Mouse (Mus musculus) megakaryocyte, embryonic 14.5 days (primary cell): ENCODE data around the gene Col24a1. TPM values are rescaled to one million over a fixed set of nuclear protein-coding genes. Genes with fewer than 3 reads are reported as not detected.

ENCODE experiments used
- H3K27me3 ChIP-seq: replicated peaks from 2 replicates; pipeline ENCODE3; 2012; ENCODE audit warnings: inconsistent platforms
- H3K36me3 ChIP-seq: replicated peaks from 2 replicates; pipeline ENCODE3; 2012; ENCODE audit warnings: low read length, inconsistent platforms, mixed read lengths
- H3K4me1 ChIP-seq: 2 replicates; pipeline ENCODE4 v1.6.1; 2012; ENCODE audit warnings: inconsistent platforms
- H3K4me3 ChIP-seq: replicated peaks from 2 replicates; pipeline ENCODE3; 2012; ENCODE audit warnings: moderate library complexity, mild to moderate bottlenecking, inconsistent platforms
- H3K9me3 ChIP-seq: 2 replicates; pipeline ENCODE4 v1.6.1; 2012; ENCODE audit warnings: inconsistent platforms
- FLI1 ChIP-seq: IDR thresholded peaks from 2 replicates; pipeline ENCODE4 v1.6.1; 2012; ENCODE audit warnings: low read length, inconsistent platforms, mixed read lengths
- GATA1 ChIP-seq: IDR thresholded peaks from 3 replicates; pipeline ENCODE4 v1.6.1; 2012; ENCODE audit warnings: mixed read lengths, low read length, inconsistent platforms, borderline replicate concordance
- polyA plus RNA-seq: library from polyadenylated mRNA; stranded (reverse); fragments of >175 nt; gene quantifications from 2 replicates; pipeline ENCODE4 v1.2.3, GENCODE M21; 2012; ENCODE audit warnings: low replicate concordance; ENCODE audit not compliant: insufficient read depth

The Col24a1 gene
- polyA plus RNA-seq, 1 experiment, result not detected

DNA sequence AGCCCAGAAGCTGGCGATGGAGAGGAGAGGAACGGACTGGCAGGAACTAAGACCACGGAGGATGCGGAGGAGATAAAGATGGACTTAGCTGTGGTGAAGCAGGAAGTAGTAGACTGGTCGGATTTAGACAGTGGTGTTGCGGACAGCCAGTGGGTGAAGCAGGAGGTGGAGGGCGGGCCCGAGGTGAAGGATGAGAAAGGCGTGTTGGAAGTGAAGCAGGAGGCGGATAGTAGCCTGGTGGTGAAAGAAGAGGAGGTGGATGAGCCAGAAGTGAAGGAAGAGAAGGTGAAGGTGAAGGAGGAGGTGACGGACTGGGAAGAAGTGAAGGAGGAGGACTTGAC is 284.2 kb downstream of the Col24a1 start:
- peaks cover 37% of the 10 kb centered on the region for H3K36me3 ChIP-seq
- no peaks in the 10 kb centered on the region for H3K27me3 ChIP-seq
- TF ChIP-seq FLI1, result no peak
- TF ChIP-seq GATA1, result no peak
- peaks cover 36% of the 10 kb centered on the region for H3K4me1 ChIP-seq
- no peaks in the 10 kb centered on the region for H3K9me3 ChIP-seq
- peak overlapping the region; percentile 92 for H3K4me3 ChIP-seq

DNA sequence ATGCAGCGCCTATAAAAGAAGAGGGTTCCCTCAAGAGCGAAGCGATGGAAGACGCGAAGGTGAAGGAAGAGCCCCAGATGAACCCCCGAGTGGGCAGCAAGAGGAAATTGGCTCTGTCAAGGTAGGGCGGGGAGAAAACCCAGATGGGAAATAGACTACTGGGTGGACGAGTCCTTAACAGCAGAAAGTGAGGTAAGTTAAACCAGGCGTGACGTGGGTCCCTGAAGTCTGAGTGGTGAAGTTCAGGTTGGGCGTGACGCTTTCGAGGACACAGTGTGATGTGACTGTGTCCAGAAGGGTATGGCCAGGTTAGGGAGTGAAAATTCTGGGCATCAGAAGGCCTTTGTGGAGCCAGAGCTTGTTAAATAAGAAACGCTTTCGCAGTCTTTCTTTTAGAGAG is 284.6 kb downstream of the Col24a1 start:
- H3K36me3 ChIP-seq, result peaks cover 38% of the 10 kb centered on the region
- no peaks in the 10 kb centered on the region for H3K27me3 ChIP-seq
- H3K4me1 ChIP-seq, result peaks cover 36% of the 10 kb centered on the region
- TF ChIP-seq GATA1, result no peak
- TF ChIP-seq FLI1, result no peak
- no peaks in the 10 kb centered on the region for H3K9me3 ChIP-seq
- H3K4me3 ChIP-seq, result peak overlapping the region; percentile 92

DNA sequence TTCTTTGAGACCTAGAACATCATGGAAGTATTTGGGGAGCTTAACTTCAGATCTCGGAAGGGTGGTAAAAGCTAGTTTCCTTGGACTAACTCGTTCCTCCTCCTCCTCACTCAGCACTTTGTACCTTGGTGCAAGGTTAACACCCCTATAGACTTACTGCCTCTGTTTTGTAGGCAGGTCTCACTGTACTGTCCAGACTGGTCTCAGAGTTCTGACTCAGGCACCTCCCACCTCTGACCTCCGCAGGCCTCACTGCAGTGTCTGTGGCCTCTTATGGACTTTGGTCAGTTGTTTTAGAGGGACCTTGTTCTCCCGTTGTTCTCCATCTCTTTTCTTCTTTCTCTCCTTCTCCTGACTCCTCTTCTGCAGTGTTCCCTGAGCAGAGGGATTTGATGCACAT is 290.8 kb downstream of the Col24a1 start:
- Histone ChIP-seq H3K4me3 (no peak overlapping the region), H3K9me3 (no peaks in the 10 kb centered on the region), H3K4me1 (0 out of 2 replicates have a peak, but pooled peaks cover 6% of the 10 kb centered on the region), H3K27me3 (no peaks in the 10 kb centered on the region), H3K36me3 (peaks cover 85% of the 10 kb centered on the region)
- TF ChIP-seq FLI1 (no peak), GATA1 (no peak)

DNA sequence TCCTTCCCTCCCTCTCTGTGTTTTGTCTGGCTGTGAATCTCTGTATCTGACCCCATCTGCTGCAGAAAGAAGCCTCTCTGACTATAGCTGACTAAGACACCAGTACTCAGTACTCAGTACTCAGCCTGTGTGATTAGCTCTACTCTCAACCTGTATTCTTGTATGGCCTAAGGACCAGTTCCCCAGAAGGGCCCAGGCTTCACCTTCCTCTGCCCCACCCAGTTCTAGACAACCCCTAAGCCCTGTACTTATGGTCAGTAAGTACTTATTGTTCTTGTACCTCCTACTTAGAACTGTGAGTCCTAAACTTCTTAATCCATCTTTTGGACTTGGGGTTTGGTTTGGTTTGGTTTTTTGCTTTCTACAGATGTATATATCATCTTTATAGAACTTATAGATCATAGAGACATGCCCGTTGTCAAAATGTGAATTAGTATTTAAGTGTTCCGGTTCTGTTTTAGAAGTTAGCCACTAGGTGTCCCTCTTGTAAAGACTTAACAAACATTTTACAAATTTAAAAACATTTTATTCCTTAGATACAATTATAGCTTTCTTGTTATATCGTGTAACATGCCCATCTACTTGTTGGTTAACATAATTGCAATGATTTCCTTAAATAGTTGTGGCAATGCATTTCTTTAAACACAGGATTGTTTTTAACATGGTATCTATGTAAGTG is 291.4 kb downstream of the Col24a1 start:
- Histone ChIP-seq H3K9me3 (no peaks in the 10 kb centered on the region), H3K36me3 (peaks cover 79% of the 10 kb centered on the region), H3K27me3 (no peaks in the 10 kb centered on the region), H3K4me3 (no peak overlapping the region), H3K4me1 (0 out of 2 replicates have a peak, but pooled peaks cover 2% of the 10 kb centered on the region)
- TF ChIP-seq GATA1 (no peak), FLI1 (no peak)

DNA sequence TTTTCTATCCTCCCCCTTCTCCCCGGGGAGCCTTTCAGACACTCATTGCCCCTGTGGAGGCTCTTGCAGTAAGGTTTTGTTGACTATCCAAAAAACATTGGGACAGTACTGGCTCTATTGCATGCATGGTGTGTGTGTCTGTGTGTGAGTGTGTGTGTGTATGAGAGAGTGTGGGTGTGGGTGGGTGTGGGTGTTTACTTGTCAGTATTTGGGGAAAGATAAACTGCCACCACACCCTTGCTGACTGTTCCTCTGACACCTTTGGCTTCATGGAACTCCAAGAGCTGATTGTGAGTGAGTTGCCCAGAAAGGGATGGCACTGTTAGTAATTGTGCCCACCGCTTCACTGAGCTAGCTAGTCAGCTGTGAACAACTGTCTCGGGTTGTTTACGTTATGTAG is 298.3 kb downstream of the Col24a1 start:
- no peaks in the 10 kb centered on the region for H3K4me1 ChIP-seq
- H3K27me3 ChIP-seq, result no peaks in the 10 kb centered on the region
- TF ChIP-seq GATA1 (no peak), FLI1 (no peak)
- H3K9me3 ChIP-seq, result no peaks in the 10 kb centered on the region
- H3K36me3 ChIP-seq, result peaks cover 76% of the 10 kb centered on the region
- H3K4me3 ChIP-seq, result no peak overlapping the region

DNA sequence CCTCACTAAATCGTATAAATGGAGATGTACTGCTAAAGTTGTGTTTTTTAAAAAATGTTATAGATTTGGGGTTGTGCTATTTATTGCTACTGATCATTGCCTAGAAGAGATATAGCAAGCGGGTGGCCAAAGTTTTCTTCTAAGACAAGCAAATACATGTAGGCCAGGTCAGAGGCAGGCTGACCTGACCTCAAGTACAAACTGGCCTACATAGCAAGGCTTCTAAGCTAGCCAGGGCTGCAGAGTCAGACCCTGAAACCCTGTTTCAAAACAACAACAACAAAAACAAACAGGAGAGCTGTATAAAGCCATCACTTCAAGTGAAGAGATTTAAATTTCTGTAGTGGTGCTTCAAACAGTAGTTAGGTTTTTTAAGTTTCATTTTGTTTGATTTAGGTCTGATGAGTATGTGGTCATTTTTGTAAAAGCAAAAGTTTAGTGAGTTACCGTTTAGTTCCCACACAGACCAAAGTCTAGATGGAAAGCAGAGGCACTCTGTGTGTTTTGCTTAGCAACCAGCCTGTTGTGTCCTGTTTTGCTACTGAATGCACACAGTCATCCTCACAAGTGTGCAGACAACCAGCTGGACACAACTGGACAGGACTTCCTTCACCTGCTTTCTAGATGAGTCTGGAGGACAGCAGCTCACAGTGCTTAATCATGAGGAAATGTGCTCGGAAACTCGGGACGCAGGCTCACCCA is 299.7 kb downstream of the Col24a1 start:
- TF ChIP-seq GATA1 (no peak), FLI1 (no peak)
- H3K9me3 ChIP-seq, result no peaks in the 10 kb centered on the region
- H3K4me3 ChIP-seq, result no peak overlapping the region
- H3K4me1 ChIP-seq, result no peaks in the 10 kb centered on the region
- H3K27me3 ChIP-seq, result no peaks in the 10 kb centered on the region
- H3K36me3 ChIP-seq, result peaks cover 68% of the 10 kb centered on the region

DNA sequence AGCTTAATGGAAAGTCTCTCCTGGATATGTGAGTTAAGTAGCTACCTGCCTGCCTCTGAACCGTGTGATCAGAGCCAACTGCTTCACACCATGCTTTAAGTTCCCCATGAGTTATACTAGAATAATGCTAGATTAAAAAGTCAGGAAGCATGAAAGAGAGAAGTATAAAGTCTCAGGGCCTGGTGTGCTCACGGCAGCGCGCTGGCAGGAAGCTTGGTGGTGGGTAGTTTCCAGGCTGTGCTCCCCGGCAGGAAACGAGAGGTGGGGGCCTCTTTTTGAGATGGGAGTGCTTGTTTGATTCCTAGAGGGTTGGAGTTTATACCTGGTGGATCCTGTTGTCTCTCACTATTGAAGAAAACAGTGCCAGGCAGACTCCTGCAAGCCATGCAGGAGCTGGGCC is 303.1 kb downstream of the Col24a1 start:
- peaks cover 80% of the 10 kb centered on the region for H3K36me3 ChIP-seq
- TF ChIP-seq FLI1 (no peak), GATA1 (no peak)

DNA sequence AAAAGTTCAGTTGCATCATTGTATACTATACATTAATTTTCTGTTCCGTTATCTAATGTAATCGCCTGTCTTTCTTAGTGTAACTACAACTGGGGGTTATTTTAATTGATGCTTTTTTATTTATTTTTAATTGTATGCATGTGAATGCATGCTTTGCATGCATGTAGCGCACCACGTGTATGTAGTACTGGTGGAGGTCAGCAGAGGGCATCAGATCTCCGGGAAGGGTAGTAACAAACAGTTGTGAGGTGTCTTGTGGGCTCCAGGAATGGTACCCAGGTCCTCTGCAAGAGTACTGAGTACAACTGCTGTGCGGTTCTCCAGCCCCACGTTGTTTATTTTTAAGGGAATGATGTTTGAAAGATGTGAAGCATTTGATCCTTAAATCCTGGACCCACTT is 306.8 kb downstream of the Col24a1 start:
- Histone ChIP-seq H3K9me3 (no peaks in the 10 kb centered on the region), H3K27me3 (no peaks in the 10 kb centered on the region), H3K36me3 (peaks cover 83% of the 10 kb centered on the region), H3K4me1 (peaks cover 15% of the 10 kb centered on the region), H3K4me3 (no peak overlapping the region)
- no peak for TF ChIP-seq GATA1

More for the DNA sequence above, 303.1 kb downstream of the Col24a1 start:
- Histone ChIP-seq H3K9me3 (no peaks in the 10 kb centered on the region), H3K4me3 (no peak overlapping the region), H3K27me3 (no peaks in the 10 kb centered on the region), H3K4me1 (no peaks in the 10 kb centered on the region)

DNA sequence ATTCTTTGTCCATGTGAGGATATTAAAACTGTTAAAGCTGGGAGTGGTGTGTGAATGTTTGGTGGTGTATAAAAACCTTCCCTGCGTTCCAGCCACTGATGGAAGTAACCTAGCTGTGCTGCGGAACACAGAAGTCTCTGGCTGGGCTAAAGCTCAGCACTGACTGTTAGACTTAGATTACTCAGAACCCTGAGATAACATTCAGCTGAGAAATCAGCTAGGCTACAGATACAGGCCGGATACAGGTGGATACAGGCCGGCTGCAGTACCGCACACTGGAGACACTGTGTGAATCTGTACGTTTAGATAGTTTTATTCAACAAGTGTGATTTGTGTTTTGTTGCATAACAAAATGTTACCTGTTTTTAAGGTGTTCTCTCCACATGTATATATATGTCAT is 308.5 kb downstream of the Col24a1 start:
- Histone ChIP-seq H3K4me3 (no peak overlapping the region), H3K36me3 (peaks cover 85% of the 10 kb centered on the region), H3K9me3 (no peaks in the 10 kb centered on the region), H3K27me3 (no peaks in the 10 kb centered on the region), H3K4me1 (peaks cover 21% of the 10 kb centered on the region)
- no peak for TF ChIP-seq GATA1
- no peak for TF ChIP-seq FLI1

DNA sequence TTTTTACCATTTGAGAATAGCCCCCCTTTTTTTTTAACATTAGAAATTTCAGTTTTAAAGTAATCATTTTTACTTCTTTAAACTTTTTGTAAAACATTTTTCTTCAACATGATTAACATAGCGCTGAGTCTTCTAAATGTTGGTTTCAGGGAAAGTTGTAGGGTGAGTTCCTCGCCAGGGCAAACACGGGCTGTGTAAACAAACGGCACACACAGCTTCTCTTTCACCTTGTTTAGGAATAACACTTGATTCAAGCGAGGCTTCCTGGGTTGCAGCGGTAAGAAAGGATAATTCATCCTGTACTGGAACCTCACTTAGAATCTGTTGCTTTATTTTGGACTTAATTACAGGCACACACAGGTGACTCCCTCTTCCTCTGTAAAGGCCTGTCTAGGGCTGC is 309.1 kb downstream of the Col24a1 start:
- peaks cover 21% of the 10 kb centered on the region for H3K4me1 ChIP-seq
- H3K4me3 ChIP-seq, result no peak overlapping the region
- no peaks in the 10 kb centered on the region for H3K27me3 ChIP-seq
- H3K36me3 ChIP-seq, result peaks cover 83% of the 10 kb centered on the region
- H3K9me3 ChIP-seq, result no peaks in the 10 kb centered on the region
- TF ChIP-seq FLI1 (no peak), GATA1 (no peak)

Other genes with a start within 250 kb of the Col24a1 start
- not detected in 2 replicates for gene Clca2, start 193.0 kb upstream of the Col24a1 start, polyA plus RNA-seq
- 0.63 TPM in 1 of 2 replicates, not detected in the other for gene Odf2l, start 173.9 kb upstream of the Col24a1 start, polyA plus RNA-seq